Mouse (Mus musculus): Measurements from ENCODE around the gene Fos. TPM values are rescaled to one million over a fixed set of nuclear protein-coding genes. Genes with fewer than 3 reads are reported as not detected.

The Fos gene
- total RNA-seq, 2 experiments from 2014 or later: 2.1 to 5.4 TPM

- no peak for DNase-seq
Measured at GRCm38 (mm10) chr12:85461913-85462663, 11.6 kb upstream of the Fos start.

DNA sequence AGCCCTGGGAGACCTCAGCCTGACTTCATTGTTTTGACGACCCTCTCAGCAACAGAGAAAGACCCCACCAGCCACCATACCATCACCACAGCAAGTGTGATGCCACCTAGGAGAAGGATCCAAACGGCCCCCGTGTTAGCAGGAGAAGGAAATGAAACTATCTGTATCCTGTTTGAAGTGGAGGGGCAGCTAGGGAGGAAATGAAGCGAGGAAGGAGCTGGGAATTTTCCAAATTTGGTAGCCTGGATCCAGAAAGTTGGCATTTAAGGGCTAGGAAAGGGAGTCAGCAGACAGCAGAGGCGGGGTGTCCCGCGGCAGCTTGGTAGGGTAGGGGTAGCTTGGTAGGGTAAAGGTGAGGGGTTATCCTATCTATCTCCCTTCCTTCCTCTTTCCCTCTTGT, 10.9 kb upstream of the Fos start:
- peak in 1 of 2 experiments; percentile 53 for DNase-seq

DNA sequence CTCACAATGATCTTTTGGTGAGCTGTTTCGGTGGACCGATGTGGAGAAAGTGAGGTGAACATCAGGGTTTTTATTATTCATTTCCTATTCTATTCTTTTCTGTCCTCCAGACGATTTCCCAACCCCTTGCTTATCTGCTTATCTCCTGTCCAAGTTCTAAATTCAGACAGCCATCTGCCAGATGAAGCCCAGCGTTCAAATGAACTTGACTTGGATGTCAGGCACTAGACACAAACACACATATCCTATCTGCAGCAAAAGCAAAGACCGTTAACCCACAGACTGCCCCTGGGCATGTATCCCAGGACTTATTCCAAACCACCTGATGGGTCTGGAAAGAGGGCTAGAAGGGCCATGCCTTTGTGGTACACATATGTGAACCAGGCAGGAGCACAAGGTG, 9.3 kb upstream of the Fos start:
- no peak for DNase-seq

GRCm38 (mm10) chr12:85464902-85465301, 8.8 kb upstream of the Fos start:
- peak in 1 of 2 experiments; percentile 46 for DNase-seq

DNA sequence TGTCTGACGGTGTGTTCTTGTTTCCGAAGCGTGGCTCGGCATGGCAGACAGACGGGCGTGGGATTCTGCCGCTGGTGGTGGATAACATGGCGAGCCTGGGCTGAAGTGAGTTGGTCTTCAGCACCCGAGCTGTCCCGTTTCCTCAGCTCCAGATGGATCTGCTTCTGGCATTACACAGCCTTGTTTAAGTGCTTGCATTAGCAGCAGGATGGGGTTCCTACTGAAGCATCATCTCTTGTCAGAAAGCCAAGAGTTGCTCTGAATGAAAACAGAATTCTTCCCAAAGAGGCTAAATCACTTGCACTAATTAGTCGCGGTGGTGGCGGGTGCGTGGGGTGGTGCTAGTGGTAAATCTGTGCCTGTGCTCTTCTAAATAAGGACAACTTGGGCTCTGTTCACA, 5.8 kb upstream of the Fos start:
- DNase-seq: no peak

- DNase-seq: peak in 1 of 2 experiments; percentile 79
Measured at GRCm38 (mm10) chr12:85468666-85469065, 5.0 kb upstream of the Fos start.

DNA sequence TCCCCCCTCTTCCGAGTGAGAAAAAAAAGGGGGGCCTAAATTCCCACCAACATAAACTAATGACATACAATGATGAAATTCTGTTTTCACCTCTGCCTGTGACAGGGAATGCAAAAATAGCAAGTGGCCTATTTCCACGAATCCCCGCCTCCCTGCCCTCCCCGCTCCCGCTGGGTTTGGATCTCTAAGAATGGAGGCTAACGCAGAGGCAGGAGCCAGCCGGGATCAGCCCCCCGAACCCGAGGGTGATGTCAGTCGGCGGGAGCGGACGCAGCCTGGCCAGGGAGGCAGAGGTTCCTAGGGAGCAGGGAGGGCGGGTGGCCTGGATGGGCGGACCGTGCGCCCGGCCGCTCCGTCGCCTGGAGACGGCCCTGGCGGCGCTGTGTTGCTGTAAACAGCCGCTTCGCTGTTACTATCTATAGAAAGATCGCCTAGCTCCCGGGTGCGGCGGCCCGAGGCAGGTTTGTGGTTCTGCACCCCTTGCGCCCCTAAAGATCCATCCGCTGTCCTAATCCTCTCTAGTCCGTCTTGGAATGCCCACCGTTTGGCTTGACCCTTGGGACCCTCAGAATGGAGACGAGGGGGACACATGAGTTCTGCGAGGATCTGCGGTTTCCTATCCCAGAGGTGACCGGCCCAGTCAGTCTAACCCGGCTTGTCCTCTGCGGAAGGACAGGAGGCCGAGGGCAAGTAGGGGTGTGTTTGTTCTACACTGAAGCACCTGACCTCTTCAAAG, 1.6 kb upstream of the Fos start:
- DNase-seq: peak; percentile 91 to 94

DNA sequence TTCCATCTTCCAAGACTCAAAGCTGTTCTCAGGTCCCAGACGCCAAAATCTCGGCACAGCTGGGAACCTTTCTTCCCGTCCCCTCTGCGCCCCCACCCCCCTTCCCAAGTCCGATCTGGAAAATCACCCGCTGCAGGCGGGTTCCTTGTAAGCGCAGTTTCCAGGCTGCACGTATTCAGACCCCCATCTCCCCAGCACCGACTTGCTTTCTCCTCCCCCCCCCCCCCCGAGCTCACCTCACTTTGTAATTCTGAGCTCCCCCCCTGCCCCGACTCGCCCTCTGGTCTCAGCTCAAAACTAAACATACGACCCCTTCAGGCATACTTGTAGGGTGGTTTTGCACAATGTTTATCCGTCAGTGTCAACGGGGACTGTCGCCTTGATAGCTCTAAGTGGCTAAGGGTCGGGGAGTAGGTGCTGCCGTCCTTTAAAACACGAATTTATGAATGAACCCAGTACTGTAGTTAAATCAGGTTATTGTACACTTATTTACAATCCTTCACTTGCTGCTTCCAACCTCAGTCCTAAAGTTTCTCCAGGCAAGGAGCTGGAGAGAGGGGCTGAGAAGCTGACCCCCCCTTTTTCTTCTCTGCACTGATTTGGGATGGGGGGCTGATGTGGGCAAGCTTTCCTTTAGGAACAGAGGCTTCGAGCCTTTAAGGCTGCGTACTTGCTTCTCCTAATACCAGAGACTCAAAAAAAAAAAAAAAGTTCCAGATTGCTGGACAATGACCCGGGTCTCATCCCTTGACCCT, 857 bp upstream of the Fos start:
- DNase-seq: peak in 1 of 2 experiments; percentile 70

DNA sequence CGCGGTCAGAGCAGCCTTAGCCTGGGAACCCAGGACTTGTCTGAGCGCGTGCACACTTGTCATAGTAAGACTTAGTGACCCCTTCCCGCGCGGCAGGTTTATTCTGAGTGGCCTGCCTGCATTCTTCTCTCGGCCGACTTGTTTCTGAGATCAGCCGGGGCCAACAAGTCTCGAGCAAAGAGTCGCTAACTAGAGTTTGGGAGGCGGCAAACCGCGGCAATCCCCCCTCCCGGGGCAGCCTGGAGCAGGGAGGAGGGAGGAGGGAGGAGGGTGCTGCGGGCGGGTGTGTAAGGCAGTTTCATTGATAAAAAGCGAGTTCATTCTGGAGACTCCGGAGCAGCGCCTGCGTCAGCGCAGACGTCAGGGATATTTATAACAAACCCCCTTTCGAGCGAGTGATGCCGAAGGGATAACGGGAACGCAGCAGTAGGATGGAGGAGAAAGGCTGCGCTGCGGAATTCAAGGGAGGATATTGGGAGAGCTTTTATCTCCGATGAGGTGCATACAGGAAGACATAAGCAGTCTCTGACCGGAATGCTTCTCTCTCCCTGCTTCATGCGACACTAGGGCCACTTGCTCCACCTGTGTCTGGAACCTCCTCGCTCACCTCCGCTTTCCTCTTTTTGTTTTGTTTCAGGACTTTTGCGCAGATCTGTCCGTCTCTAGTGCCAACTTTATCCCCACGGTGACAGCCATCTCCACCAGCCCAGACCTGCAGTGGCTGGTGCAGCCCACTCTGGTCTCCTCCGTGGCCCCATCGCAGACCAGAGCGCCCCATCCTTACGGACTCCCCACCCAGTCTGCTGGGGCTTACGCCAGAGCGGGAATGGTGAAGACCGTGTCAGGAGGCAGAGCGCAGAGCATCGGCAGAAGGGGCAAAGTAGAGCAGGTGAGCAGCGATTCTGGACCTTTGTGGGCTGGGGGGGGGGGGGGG, 875 bp downstream of the Fos start:
- peak; percentile 74 to 79 for DNase-seq

GRCm38 (mm10) chr12:85475232-85475919, 1.7 kb downstream of the Fos start:
- DNase-seq: no peak

DNA sequence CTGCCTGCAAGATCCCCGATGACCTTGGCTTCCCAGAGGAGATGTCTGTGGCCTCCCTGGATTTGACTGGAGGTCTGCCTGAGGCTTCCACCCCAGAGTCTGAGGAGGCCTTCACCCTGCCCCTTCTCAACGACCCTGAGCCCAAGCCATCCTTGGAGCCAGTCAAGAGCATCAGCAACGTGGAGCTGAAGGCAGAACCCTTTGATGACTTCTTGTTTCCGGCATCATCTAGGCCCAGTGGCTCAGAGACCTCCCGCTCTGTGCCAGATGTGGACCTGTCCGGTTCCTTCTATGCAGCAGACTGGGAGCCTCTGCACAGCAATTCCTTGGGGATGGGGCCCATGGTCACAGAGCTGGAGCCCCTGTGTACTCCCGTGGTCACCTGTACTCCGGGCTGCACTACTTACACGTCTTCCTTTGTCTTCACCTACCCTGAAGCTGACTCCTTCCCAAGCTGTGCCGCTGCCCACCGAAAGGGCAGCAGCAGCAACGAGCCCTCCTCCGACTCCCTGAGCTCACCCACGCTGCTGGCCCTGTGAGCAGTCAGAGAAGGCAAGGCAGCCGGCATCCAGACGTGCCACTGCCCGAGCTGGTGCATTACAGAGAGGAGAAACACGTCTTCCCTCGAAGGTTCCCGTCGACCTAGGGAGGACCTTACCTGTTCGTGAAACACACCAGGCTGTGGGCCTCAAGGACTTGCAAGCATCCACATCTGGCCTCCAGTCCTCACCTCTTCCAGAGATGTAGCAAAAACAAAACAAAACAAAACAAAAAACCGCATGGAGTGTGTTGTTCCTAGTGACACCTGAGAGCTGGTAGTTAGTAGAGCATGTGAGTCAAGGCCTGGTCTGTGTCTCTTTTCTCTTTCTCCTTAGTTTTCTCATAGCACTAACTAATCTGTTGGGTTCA, 2.5 kb downstream of the Fos start:
- no peak for DNase-seq

DNA sequence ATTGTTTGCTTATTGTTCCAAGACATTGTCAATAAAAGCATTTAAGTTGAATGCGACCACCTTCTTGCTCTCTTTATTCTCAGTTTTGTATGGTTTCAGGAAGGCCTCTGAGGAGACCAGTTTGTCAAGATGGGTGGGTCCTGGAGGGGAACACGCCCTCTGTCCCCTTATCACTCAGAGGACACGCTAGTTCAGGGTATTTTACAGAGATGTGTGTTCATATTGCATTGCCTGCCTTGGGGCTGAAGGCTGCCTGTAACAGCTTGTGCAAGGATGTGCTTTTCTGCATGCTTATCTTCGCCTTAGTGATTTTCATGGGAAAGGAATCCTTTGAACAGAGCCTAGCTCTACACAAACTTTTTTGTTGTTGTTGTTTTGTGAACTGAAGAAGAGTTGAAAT, 3.5 kb downstream of the Fos start:
- DNase-seq: no peak

DNA sequence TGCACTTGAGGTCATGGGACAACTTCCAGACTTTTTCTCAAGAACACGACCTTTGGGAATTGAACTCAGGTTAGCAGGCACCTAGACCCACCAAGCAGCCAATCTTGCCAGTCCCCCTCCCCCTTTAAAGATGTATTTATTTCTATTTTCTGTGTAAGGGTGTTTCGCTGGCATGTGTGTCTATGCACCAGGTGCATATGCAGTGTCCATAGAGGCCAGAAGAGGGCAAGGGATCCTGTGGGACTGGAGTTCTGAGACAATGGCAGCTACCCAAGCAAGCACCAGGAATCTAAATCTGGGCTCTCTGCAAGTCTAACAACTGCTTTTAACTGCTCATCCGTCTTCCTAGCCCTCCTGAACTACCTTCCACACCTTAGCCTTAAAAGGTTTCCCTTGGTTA, 4.1 kb downstream of the Fos start:
- no peak for DNase-seq

GRCm38 (mm10) chr12:85478696-85479095, 5.0 kb downstream of the Fos start:
- DNase-seq: no peak

DNA sequence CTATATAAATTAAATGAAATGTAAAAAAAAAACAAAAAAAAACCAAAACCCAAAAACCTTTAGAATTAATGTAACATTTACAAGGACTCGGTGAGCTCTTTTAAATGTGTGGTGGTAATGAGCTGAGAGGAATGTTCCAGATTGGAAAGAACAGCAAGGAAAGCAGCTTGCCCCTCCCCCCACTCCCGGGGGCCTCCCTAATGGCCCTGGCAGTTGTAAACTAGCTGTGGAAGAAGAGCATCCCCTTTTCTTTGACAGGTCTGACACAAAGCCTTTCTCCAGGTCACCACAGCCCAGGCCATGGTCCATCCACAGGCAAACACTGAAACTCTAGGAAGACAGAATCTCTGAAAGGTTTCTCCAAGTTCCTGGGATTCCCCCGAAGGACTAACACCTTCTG, 5.5 kb downstream of the Fos start:
- DNase-seq: no peak

DNA sequence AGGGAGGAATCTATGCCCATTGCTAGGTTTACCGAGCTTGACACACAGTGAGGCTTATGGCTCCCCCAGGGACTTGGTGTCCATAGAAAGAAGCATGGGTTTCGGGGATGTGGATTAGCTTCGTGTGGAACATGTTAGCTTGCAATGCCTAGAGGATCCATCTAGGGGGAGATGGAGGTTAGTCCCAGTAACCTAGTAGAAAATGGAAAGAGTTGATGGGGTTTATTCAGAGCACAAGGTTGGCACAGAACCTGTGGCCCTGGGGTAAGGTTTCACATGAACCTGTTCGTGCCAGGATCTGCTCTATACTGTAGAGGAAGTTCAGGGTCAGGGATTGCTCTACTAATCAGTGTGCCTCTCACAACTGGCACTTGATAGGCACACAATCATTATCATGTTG, 9.5 kb downstream of the Fos start:
- no peak for DNase-seq

- DNase-seq: no peak
Measured at GRCm38 (mm10) chr12:85484655-85485054, 11.0 kb downstream of the Fos start.

DNA sequence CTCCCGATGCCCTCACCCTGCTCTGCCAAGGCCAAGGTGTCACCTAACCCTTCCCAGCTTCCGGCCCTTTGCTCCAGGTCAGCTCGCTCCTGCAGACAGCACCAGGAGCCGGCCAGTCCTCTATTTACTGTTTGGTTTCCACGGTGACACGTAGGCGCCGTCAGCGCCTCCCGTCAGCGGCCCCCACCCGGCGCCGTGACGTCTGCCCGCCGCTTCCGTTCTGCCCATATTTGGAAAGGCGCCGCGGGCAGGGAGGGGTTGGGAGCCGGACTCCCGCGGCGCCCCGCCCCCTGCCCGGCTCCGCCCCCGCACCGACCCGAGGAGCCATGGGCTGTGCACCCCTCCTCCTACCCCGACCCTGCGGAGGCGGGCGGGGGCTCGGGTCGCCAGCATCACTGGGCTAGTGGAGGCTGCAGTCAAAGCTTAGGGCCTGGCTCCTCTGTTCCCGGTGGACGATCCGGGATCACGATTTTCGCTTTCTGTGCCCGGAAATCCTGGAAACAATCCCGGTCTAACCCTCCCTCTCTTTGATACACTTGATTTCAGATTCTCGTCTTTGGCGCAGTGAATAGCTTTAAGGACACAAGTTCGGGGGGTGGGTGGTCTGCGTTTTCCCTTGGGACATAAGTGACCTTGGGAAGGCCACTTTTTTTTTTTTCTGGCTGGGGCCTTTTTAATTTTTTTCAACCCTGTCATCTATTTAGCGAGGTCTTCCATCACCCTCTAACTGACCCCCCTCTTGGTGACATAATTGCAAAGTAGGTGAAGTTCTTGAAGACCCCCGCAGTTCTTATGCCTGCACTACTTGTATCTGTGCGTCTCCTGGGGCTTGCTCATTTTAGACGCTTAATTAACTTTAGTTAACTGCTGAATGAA, 12.4 kb downstream of the Fos start:
- DNase-seq: peak; percentile 97 to 98

DNA sequence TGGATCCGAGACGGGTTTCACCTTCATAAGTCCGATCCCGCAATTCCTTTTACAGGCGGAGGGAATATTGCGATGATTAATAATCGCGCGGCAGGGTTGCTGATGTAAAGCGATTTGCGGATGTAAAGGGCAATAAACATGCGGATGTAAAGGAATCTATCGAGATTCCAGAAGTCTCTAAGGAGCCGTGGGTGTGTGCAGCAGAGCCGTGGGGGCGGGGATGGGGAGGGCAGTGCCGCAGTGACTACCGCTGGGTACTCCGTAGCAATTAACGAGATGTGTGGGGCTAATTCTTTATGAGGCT, 13.0 kb downstream of the Fos start:
- DNase-seq: peak in 1 of 2 experiments; percentile 65
